Mouse (Mus musculus) kidney, adult 2 months (tissue): ENCODE measurements at regions not wholly inside any gene's neighbourhood (a gene's known extent, or its start where the extent isn't known, plus 50 kb on each side); places are given as distances from the start of the nearest gene placed in this dataset.

Experiments used
- CTCF ChIP-seq: fragments of 200-500 bp; conservative IDR thresholded peaks from 2 replicates; pipeline ENCODE4 v1.5.1; 2011; ENCODE audit warnings: low read depth, mild to moderate bottlenecking, control low read depth, low read length, moderate library complexity, mixed read lengths; ENCODE audit not compliant: insufficient read depth, insufficient read length
- POLR2A ChIP-seq: fragments of 200-500 bp; IDR thresholded peaks from one replicate; pipeline ENCODE4 v1.6.1; 2011; ENCODE audit warnings: low read depth, low read length, control low read depth

- TF ChIP-seq CTCF (no peak), POLR2A (no peak)
These were observed 137.8 kb upstream of the Zfp746 start for GRCm38 (mm10) chr6:48224206-48224605.
